Mouse (Mus musculus) gastrocnemius, postnatal 36 days (tissue): Measurements from ENCODE around the gene Qtrt1. TPM values are rescaled to one million over a fixed set of nuclear protein-coding genes. Genes with fewer than 3 reads are reported as not detected.
A peak's percentile ranks its signal among the peaks of the same experiment; 100 is the strongest.

ENCODE experiments used
- DNase-seq, 2 experiments: peaks; one replicate each; pipeline ENCODE4 v3.0.0; 2022
- intact Hi-C: fragments of 180-260 bp; cut with DNase I; formaldehyde crosslinking; loops from one replicate; pipeline ENCODE4 v1.15.1; 2025
- long read RNA-seq, 2 experiments: library from polyadenylated mRNA; stranded (forward); transcript quantifications; one replicate each; pipeline ENCODE4 v2.0.0; 2021
- total RNA-seq, 2 experiments: library from RNA; stranded (reverse); gene quantifications; 2 replicates each; pipeline ENCODE4 v1.2.3; 2021

The Qtrt1 gene
- 1 to 10 TPM; 5.2 to 6.2 TPM for total RNA-seq
- long read RNA-seq, experiment 1, partial matches to known transcripts: 0 of 2 reads
- long read RNA-seq, experiment 1, other reads (novel, unspliced or antisense): 1 of 2 reads
- long read RNA-seq, experiment 2, transcript Qtrt1-201 (10 exons, 1,316 nt): major isoform, 5 of 6 reads
- long read RNA-seq, experiment 2, partial matches to known transcripts: 0 of 6 reads
- long read RNA-seq, experiment 2, other reads (novel, unspliced or antisense): 1 of 6 reads

DNA sequence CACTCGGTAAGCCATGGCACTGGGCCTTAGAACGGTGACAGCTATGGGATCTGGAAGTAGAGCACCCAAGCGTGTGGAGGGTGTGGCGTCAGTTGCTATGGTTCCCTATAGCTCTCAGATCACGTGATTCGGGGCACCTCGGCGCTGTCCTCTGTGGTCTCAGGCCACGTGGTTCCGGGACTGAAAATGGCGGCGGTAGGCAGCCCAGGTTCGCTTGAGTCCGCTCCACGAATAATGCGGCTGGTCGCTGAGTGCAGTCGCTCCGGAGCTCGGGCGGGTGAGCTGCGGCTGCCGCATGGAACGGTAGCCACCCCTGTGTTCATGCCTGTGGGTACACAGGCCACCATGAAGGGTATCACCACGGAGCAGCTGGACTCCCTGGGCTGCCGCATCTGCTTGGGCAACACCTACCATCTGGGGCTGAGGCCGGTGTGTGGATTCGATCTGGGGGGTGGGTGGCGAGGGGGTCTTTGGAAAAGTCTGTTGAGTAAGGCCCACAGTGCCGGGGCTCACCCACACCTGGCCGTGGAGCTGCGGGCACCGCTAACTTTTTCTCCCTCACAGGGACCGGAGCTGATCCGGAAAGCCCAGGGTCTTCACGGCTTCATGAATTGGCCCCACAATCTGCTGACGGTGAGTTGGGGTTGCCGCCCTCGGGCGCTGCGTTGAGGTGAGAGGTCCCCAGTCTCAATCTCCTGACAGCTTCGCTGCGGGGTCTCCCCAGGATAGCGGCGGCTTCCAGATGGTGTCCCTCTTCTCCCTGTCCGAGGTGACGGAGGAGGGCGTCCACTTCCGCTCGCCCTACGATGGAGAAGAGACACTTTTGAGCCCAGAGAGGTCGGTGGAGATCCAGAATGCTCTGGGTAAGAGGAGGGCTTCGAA lies at the start of gene Qtrt1:
Qtrt1 (plus strand) TSS at position 169 of the 882 bp plus-strand sequence.
- DNase-seq: peak; percentile 66 to 68
- intact Hi-C loops: loop anchor here (2.0 kb wide), 1 partner anchor 97 kb away; no protein-coding TSS in a partner anchor

DNA sequence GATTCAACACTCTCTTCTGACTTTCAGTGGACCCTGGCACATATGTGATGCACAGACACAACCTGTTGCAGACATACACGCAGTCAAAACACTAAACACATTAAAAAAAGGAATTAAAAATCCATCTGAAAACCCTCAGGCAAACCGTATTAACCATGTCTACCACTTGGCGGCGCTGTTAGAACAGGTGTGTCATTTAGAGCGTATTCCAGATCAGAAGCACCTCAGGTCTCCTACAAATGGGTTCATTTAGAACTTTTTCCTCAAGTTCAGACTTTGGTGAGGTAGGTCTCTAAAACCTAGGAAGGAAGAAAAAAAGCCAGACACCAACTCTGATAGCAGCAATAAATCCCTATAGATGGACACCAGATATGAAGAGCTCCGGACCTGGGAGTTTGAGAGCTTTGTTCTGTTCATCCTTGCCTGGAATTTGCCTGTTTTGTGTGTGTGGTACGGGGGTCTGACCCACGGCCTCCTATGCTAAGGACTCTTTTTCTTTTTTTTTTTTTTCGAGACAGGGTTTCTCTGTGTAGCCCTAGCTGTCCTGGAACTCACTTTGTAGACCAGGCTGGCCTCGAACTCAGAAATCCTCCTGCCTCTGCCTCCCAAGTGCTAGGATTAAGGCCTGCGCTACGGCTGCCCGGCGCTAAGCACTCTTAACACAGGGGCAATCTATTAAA lies 45.0 kb upstream of the Qtrt1 start:
- intact Hi-C loops: loop anchor here (2.0 to 5.0 kb wide), 2 partner anchors 42 to 101 kb away; no protein-coding TSS in a partner anchor
- DNase-seq: peak in 1 of 2 experiments; percentile 47

DNA sequence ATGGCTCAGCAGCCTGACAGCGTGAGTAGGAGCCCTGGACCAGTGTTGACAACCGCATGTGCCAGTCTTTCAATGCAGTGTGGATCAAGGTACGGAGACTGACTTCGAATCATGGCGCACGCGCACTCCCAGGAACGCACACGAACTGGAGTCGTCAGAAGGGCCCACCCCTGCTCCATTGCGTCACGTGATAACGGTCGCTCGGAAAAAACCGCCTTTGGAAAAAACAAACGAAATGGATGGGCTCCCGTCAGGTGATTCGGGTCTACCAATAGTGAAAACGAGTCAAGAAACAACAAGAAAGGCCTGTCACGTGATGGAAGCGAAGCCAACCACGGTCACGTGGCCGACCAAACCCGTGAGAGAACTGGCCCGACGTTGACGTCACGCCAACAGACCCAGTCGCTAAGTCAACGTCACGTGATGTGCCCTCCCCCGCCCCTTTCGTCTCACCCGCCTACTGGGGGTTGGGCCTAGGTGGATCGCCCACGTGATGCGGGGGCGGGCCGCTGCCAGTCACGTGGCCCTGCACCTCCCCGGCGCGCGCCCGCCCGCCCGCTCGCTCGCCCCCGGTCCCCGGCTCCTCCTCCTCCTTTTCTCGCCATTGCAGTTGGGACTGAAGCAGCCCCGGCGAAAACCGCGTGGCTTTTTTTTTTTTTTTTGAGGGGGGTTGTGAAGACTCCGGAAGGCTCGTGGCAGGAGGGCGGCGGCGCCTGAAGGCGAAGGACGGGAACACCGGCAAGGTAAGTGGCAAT lies 44.1 kb upstream of the Qtrt1 start, which contains the start of gene Ilf3:
Ilf3 (plus strand) TSS at position 515 of the 755 bp plus-strand sequence.
- intact Hi-C loops: loop anchor here (2.0 to 5.0 kb wide), 2 partner anchors 41 to 100 kb away; no protein-coding TSS in a partner anchor
- peak; percentile 99 to 100 for DNase-seq

DNA sequence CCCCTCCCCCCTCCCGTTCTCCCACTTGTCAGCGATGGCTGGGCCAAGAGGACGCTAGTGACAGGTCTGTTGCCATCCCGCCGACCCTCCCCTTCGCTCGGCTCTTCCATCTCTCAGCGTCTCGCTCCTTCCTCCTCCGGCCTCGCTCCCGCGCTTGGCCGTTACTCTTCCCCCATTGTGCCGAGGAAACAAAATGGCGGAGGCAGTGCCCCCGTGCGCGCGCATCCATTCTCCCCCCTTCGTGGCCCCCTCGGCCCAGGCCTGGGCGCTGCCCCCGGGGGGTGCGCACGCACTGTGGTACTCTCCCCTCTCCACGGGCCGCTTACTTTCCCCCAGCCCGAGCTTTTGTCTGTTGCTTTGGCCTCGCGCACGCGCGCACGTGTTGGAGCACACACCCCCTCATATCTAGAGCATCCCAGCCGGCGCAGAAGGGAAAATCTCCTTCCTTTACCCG lies 43.5 kb upstream of the Qtrt1 start:
- DNase-seq: peak; percentile 37 to 53
- intact Hi-C loops: loop anchor here (5.0 kb wide), 1 partner anchor 99 kb away; no protein-coding TSS in a partner anchor

DNA sequence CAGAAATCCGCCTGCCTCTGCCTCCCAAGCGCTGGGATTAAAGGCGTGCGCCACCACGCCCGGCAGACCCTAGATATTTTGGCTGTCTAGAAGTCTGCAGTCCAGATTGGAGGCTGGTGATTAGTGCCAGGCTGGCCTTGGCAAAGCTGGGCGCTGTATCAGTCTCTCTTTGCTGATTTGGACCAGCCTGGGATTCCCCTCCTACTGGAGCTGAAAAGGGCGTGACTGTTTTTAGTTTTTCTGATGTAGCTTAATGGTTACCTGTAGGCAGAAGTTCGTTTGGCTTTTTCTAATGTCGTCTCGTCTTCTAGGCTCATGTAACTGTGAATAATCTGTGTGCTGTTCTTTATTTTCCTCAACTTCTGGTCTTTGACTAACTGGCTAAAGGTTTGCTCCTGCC lies 42.6 kb upstream of the Qtrt1 start:
- no peak for DNase-seq
- intact Hi-C loops: loop anchor here (5.0 kb wide), 1 partner anchor 98 kb away; no protein-coding TSS in a partner anchor

DNA sequence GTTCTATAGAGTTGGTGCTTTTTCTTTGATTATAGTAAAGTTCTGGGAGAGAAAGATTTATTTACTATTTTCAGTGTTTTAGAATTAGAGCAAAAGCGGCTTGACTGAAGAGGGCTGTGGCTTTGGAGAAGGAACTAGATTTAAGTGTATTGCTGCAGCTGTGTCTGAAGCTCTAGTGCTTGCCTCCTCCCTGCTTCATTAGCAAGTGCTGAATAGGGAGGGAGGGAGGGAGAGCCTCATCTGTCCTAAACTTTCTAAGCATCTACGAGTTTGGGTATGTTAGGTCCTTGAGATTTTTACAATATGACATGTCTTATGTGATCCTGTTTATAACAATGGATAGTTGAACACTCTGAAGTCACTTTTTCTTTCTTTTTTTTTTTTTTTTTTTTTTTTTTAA lies 40.8 kb upstream of the Qtrt1 start:
- intact Hi-C loops: no loop called here
- no peak for DNase-seq

- intact Hi-C loops: no loop called here
- DNase-seq: no peak
These were observed 39.1 kb upstream of the Qtrt1 start for GRCm38 (mm10) chr9:21372508-21372907.

- DNase-seq: no peak
- intact Hi-C loops: no loop called here
These were observed 32.4 kb upstream of the Qtrt1 start for GRCm38 (mm10) chr9:21379195-21379594.

DNA sequence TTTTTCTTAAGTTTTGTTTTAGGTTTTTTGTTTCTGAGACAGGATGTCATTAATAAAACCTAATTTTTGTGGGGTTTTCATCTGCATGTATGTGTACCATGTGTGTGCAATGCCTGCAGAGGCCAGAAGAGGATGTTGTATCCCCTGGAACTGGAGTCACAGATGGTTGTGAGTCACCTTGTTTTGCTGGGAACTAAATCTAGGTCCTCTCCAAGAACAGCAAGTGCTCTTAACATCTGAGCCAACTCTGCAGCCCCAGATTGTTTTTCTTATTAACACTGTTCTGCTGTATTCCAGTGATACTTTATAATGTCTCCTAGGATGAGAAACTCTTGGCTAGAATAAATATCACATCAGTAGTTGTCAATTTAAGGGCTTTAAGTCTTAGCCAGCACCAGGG lies 30.8 kb upstream of the Qtrt1 start:
- intact Hi-C loops: no loop called here
- DNase-seq: no peak

DNA sequence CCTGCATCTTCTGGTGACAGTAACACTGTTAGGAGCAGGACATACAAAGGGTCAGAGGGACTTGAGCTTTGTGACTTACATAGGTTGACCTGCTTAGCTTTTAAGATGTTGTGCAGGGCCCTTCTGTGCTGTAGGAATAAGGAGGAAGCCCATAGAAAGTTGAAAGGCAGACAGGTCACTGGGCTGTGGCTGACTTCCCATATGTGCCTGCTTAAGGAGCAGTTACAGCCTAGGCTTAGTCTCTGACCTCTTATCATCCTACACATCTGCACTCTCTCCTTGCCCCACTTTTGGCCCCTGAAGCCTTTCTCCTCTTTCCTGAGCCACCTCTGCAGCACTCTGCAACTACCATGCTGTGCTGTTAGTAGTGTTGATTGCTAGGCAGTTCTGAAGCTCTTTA lies 27.7 kb upstream of the Qtrt1 start:
- no peak for DNase-seq
- intact Hi-C loops: no loop called here

- intact Hi-C loops: no loop called here
- no peak for DNase-seq
These were observed 18.9 kb upstream of the Qtrt1 start for GRCm38 (mm10) chr9:21392646-21393175.

DNA sequence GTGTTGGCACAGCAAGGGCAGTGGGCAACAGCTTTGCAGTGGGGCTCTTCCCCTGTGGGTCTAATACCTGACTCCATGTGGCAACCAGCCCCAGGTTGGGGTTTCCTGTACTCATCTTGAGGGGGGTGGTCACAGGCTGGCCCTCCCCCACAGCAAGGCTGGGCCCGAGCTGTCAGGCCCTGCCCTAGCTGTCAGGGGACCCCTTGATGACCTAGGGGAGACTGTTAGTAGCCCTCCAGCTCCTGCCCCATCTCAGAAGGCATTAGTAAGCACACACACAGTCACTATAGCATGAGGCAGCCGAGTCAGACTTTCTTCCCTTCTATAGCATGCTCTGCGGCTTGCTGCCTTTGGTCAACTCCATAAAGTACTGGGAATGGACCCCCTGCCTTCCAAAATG lies 15.9 kb upstream of the Qtrt1 start:
- intact Hi-C loops: no loop called here
- no peak for DNase-seq

DNA sequence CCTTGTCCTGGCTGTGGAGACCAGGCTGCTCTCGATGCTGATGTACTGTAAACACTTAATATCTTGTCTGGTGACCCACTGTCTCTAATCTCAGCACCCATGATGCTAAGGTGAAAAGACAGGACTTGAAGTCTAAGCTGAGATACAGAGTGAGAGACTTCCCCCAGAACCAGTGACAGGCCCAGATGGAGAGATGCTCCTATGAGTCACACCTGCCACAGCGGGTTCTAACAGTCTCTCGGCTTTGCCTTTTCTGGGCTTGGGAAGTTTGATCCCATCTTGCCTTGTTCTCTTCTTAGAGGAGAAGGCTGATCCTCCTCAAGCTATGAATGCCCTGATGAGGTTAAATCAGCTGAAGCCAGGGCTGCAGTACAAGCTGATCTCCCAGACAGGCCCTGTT lies 14.5 kb upstream of the Qtrt1 start:
- intact Hi-C loops: no loop called here
- no peak for DNase-seq

DNA sequence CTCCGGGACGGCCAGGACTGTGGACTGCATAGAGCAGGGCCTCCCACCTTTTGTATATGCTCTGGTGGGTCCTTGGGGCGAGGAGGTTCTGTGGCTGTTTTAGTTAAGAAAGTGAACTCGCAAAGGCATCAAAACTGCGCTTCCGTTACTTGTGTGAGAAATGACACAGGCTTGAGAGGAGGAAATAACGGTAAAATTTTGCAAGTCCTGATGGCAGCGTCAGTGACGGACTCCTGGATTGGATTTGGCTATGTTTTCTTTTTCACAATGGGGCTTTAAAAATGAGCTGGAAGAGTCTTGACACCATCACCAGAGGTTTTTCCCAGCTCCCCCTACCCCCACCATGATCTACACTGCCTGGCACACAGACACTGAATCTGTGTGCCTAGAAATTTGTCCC lies 10.6 kb upstream of the Qtrt1 start:
- no peak for DNase-seq
- intact Hi-C loops: loop anchor here (10.0 kb wide), 1 partner anchor 486 kb away; no protein-coding TSS in a partner anchor

DNA sequence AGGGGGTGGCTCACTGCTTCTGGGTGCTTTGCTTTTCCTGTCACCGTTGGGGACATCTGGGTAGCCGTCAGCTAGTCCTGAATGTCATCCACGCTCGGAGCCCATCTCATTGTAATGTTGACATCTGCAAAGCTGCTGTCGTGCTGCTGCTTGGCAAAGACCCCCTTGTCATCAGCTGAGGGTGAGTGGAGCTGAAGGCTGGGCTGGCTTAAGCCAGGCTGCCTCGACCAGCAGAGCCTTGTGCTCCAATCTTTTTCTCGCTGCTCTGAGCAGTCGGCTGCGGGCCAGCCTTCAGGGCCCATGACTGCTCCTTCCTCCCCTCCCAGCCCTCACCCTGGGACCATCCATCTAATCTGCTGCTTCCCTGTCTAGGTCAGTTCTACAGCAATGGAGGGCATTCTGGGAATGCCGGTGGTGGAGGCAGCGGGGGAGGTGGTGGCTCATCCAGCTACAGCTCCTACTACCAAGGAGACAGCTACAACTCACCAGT lies 8.8 kb upstream of the Qtrt1 start:
- intact Hi-C loops: loop anchor here (10.0 kb wide), 1 partner anchor 488 kb away; no protein-coding TSS in a partner anchor

DNA sequence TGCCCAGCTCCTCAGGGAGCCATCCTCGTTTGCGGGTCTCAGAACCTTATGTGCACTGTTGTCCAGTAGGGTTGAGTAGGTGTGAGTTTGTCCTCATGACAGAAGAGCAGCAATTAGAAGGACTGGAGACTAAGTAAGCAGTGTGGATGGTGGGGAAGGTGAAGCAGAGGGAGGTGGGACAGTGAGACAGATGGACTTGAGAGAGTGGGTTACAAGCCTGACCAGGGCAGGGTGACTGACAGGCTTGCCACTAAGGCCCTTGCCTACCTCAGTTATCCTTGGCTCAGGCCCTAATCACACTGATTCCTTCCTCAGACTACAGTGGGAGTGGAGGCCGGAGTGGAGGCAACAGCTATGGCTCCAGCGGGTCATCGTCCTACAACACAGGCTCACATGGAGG lies 7.9 kb upstream of the Qtrt1 start:
- intact Hi-C loops: loop anchor here (10.0 kb wide), 1 partner anchor 489 kb away; no protein-coding TSS in a partner anchor
- no peak for DNase-seq

More for the DNA sequence above, 8.8 kb upstream of the Qtrt1 start:
- DNase-seq: no peak

DNA sequence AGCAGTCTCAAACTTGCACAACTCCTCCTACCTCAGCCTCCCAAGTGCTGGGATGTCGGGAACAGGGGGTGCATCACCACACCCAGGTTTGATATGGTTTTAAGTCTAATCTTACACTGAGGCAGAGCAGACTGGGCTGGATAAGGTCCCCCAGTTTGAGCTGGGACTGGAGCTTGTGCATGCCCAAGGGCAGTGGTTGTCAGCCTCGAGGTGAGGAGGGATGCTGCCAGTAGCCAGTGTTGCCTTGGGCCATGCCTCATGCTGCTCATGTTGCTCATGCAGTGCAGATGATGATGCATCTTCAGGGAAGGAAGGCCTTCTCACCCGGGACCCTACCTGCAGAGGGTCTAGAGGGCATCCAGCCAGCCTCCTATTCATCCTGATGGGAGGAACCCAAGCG lies 6.1 kb upstream of the Qtrt1 start:
- DNase-seq: no peak
- intact Hi-C loops: loop anchor here (10.0 kb wide), 1 partner anchor 491 kb away; no protein-coding TSS in a partner anchor

- intact Hi-C loops: loop anchor here (2.0 to 10.0 kb wide), 2 partner anchors 41 to 493 kb away; partner anchors contain the start of gene Ilf3
- no peak for DNase-seq
These were observed 3.7 kb upstream of the Qtrt1 start for GRCm38 (mm10) chr9:21407951-21408350.

- DNase-seq: no peak
- intact Hi-C loops: loop anchor here (2.0 to 10.0 kb wide), 2 partner anchors 42 to 494 kb away; partner anchors contain the start of gene Ilf3
These were observed 3.0 kb upstream of the Qtrt1 start for GRCm38 (mm10) chr9:21408624-21409023.
